Mouse (Mus musculus) retina, adult 2 months (tissue): Measurements from ENCODE around the gene C7.
"Not testable (repeated sequence)": the region's sequence is repeated elsewhere in the genome, so short reads cannot be mapped to it uniquely, and the experiment has no call there.

Experiments used
- DNase-seq: peaks from one replicate; pipeline ENCODE4 v3.0.0-alpha.2; 2012; ENCODE audit warnings: low read depth, low spot score

C7 gene

GRCm38 (mm10) chr15:5063635-5064034, at the start of gene C7:
Gene C7 (minus strand): TSS chr15:5063740.
- no peak for DNase-seq

- DNase-seq, result no peak
These were observed 49.1 kb upstream of the C7 start for GRCm38 (mm10) chr15:5112651-5113050.

GRCm38 (mm10) chr15:5108655-5109040, 45.1 kb upstream of the C7 start:
- no peak for DNase-seq

- DNase-seq, result no peak
These were observed 44.4 kb upstream of the C7 start, which contains the start of gene Card6 for GRCm38 (mm10) chr15:5107686-5108654. Gene Card6 (minus strand): TSS chr15:5108539.

- no peak for DNase-seq
These were observed 42.8 kb upstream of the C7 start for GRCm38 (mm10) chr15:5106293-5106692.

- DNase-seq, result no peak
These were observed 42.4 kb upstream of the C7 start for GRCm38 (mm10) chr15:5105891-5106290.

GRCm38 (mm10) chr15:5102312-5102711, 38.8 kb upstream of the C7 start:
- DNase-seq, result no peak

GRCm38 (mm10) chr15:5097376-5097775, 33.8 kb upstream of the C7 start:
- no peak for DNase-seq

GRCm38 (mm10) chr15:5095534-5096301, 32.2 kb upstream of the C7 start:
- DNase-seq, result no peak

GRCm38 (mm10) chr15:5090131-5090530, 26.6 kb upstream of the C7 start:
- no peak for DNase-seq

- no peak for DNase-seq
These were observed 25.5 kb upstream of the C7 start for GRCm38 (mm10) chr15:5088850-5089608.

GRCm38 (mm10) chr15:5086162-5086561, 22.6 kb upstream of the C7 start:
- DNase-seq, result no peak

GRCm38 (mm10) chr15:5081235-5081634, 17.7 kb upstream of the C7 start:
- no peak for DNase-seq

- peak; percentile 18 for DNase-seq
These were observed 5.4 kb upstream of the C7 start for GRCm38 (mm10) chr15:5068801-5069518.

- no peak for DNase-seq
These were observed 17.8 kb downstream of the C7 start for GRCm38 (mm10) chr15:5045560-5046284.

- DNase-seq, result no peak
These were observed 34.3 kb downstream of the C7 start for GRCm38 (mm10) chr15:5029256-5029655.

- DNase-seq, result not testable (repeated sequence)
These were observed 39.9 kb downstream of the C7 start for GRCm38 (mm10) chr15:5023479-5024265.

GRCm38 (mm10) chr15:5009644-5010107, 53.9 kb downstream of the C7 start:
- no peak for DNase-seq

GRCm38 (mm10) chr15:5003503-5004196, 59.9 kb downstream of the C7 start:
- DNase-seq, result no peak
